Mouse (Mus musculus) lung, embryonic 16.5 days (tissue): Measurements from ENCODE around the gene Mak. TPM values are rescaled to one million over a fixed set of nuclear protein-coding genes. Genes with fewer than 3 reads are reported as not detected.
A peak's percentile ranks its signal among the peaks of the same experiment; 100 is the strongest.

Experiments
- ATAC-seq: fragments of 200-750 bp; cut with Nextera tagmentation; 2 replicates; pipeline ENCODE4 v1.8.0; 2017; ENCODE audit warnings: low read depth, mild to moderate bottlenecking, moderate library complexity
- H3K27ac ChIP-seq: fragments of 300-500 bp; sonication (generic); 2 replicates; pipeline ENCODE4 v1.5.1; 2014; ENCODE audit warnings: mild to moderate bottlenecking, control low read depth, low read length
- H3K27me3 ChIP-seq: fragments of 300-500 bp; sonication (generic); 2 replicates; pipeline ENCODE4 v1.6.1; 2014; ENCODE audit warnings: low read depth, low read length, mixed read lengths; ENCODE audit not compliant: control insufficient read depth, insufficient read depth
- H3K36me3 ChIP-seq: fragments of 300-500 bp; sonication (generic); 2 replicates; pipeline ENCODE4 v1.6.1; 2014; ENCODE audit warnings: low read length; ENCODE audit not compliant: control insufficient read depth, insufficient read depth
- H3K4me1 ChIP-seq: fragments of 300-500 bp; sonication (generic); replicated peaks from 2 replicates; pipeline ENCODE4 v1.6.1; 2014; ENCODE audit warnings: low read length, mixed read lengths; ENCODE audit not compliant: control insufficient read depth, insufficient read depth
- H3K4me2 ChIP-seq: fragments of 300-500 bp; sonication (generic); 2 replicates; pipeline ENCODE4 v1.6.1; 2014; ENCODE audit warnings: low read depth, low read length, control low read depth
- H3K4me3 ChIP-seq: fragments of 300-500 bp; sonication (generic); 2 replicates; pipeline ENCODE4 v1.5.1; 2014; ENCODE audit warnings: mild to moderate bottlenecking, low read length, control low read depth
- H3K9ac ChIP-seq: fragments of 300-500 bp; sonication (generic); 2 replicates; pipeline ENCODE4 v1.6.1; 2014; ENCODE audit warnings: low read length, control low read depth
- H3K9me3 ChIP-seq: fragments of 300-500 bp; sonication (generic); 2 replicates; pipeline ENCODE4 v1.6.1; 2016; ENCODE audit warnings: low read length; ENCODE audit not compliant: control insufficient read depth
- WGBS: fragments of 180-500 bp; shearing (Covaris S2); extraction: QIAGEN DNeasy Blood & Tissue Kit; methylation state at CpG from one replicate; pipeline ENCODE4 v1.1.7; 2014; 5-methylcytosine and 5-hydroxymethylcytosine counted together
- polyA plus RNA-seq: library from polyadenylated mRNA; unstranded; fragments of >200 nt; fragmentation: Nextera tagmentation; extraction: Ambion mirVana; gene quantifications from 2 replicates; pipeline ENCODE4 v1.2.1, GENCODE M21; 2015

Mak gene
- 2.4 and 2.5 TPM in 2 replicates for polyA plus RNA-seq

- peak within 1 kb of the TSS; percentile 50 for H3K9ac ChIP-seq
- WGBS = under 1% methylated on average over 36 of the region's 40 CpGs
These were observed at the start of gene Mak for GRCm38 (mm10) chr13:41079421-41079780. Mak (minus strand) TSS chr13:41079706.

GRCm38 (mm10) chr13:41129061-41129460, 49.6 kb upstream of the Mak start:
- Histone ChIP-seq H3K4me2 (no peak overlapping the region), H3K9me3 (no peaks in the 10 kb centered on the region), H3K36me3 (no peaks in the 10 kb centered on the region), H3K4me1 (no peaks in the 10 kb centered on the region), H3K9ac (no peak overlapping the region), H3K27ac (no peak overlapping the region), H3K27me3 (no peaks in the 10 kb centered on the region), H3K4me3 (no peak overlapping the region)
- ATAC-seq = no peak
- WGBS = 82% methylated on average over 8 of the region's 8 CpGs

More at GRCm38 (mm10) chr13:41079421-41079780, at the start of gene Mak:
- peak; percentile 90 for ATAC-seq
- Histone ChIP-seq H3K4me2 (peak within 1 kb of the TSS; percentile 91), H3K27me3 (peaks cover 10% of the 10 kb centered on the region; the same call in 1 of the 2 replicates), H3K4me3 (peak within 1 kb of the TSS; percentile 49), H3K27ac (no peak within 1 kb of the TSS), H3K4me1 (0 out of 2 replicates have a peak, but pooled peaks cover 4% of the 10 kb centered on the region), H3K9me3 (no peaks in the 10 kb centered on the region), H3K36me3 (no peaks in the 10 kb centered on the region)

- Histone ChIP-seq H3K4me3 (no peak overlapping the region), H3K9ac (no peak overlapping the region), H3K27ac (no peak overlapping the region), H3K4me1 (no peaks in the 10 kb centered on the region), H3K27me3 (no peaks in the 10 kb centered on the region), H3K36me3 (no peaks in the 10 kb centered on the region), H3K9me3 (no peaks in the 10 kb centered on the region), H3K4me2 (no peak overlapping the region)
- WGBS = 84% methylated on average over 8 of the region's 8 CpGs
- no peak for ATAC-seq
These were observed 48.8 kb upstream of the Mak start for GRCm38 (mm10) chr13:41128326-41128725.

GRCm38 (mm10) chr13:41123666-41124225, 44.2 kb upstream of the Mak start:
- no peak overlapping the region for H3K9ac ChIP-seq
- WGBS = 85% methylated on average over 6 of the region's 6 CpGs
- H3K36me3 ChIP-seq = no peaks in the 10 kb centered on the region
- no peak overlapping the region for H3K27ac ChIP-seq
- ATAC-seq = no peak
- H3K4me2 ChIP-seq = no peak overlapping the region
- H3K9me3 ChIP-seq = no peaks in the 10 kb centered on the region
- H3K27me3 ChIP-seq = no peaks in the 10 kb centered on the region
- no peaks in the 10 kb centered on the region for H3K4me1 ChIP-seq
- no peak overlapping the region for H3K4me3 ChIP-seq

- Histone ChIP-seq H3K4me1 (no peaks in the 10 kb centered on the region), H3K27ac (no peak overlapping the region), H3K4me2 (no peak overlapping the region), H3K9ac (no peak overlapping the region), H3K9me3 (no peaks in the 10 kb centered on the region), H3K36me3 (no peaks in the 10 kb centered on the region), H3K4me3 (no peak overlapping the region), H3K27me3 (no peaks in the 10 kb centered on the region; the same call in 1 of the 2 replicates)
- WGBS = 26% methylated on average over 9 of the region's 9 CpGs
- ATAC-seq = no peak
These were observed 39.8 kb upstream of the Mak start for GRCm38 (mm10) chr13:41119152-41119945.

- no peak for ATAC-seq
- H3K36me3 ChIP-seq = no peaks in the 10 kb centered on the region
- no peaks in the 10 kb centered on the region for H3K4me1 ChIP-seq
- WGBS = 26% methylated on average over 14 of the region's 14 CpGs
- H3K4me2 ChIP-seq = peak within 1 kb of the TSS; percentile 51
- H3K9ac ChIP-seq = no peak within 1 kb of the TSS
- peak within 1 kb of the TSS; percentile 29 for H3K4me3 ChIP-seq
- peaks cover 5% of the 10 kb centered on the region; the same call in 1 of the 2 replicates for H3K27me3 ChIP-seq
- H3K9me3 ChIP-seq = no peaks in the 10 kb centered on the region
- no peak within 1 kb of the TSS for H3K27ac ChIP-seq
These were observed 34.4 kb upstream of the Mak start, which contains the start of gene Sycp2l for GRCm38 (mm10) chr13:41113940-41114339. Sycp2l (plus strand) TSS chr13:41114307.

GRCm38 (mm10) chr13:41110935-41111334, 31.4 kb upstream of the Mak start, which contains the start of gene Gcm2:
Gcm2 (minus strand) TSS chr13:41111035.
- WGBS = 86% methylated on average over 2 of the region's 3 CpGs
- no peaks in the 10 kb centered on the region for H3K9me3 ChIP-seq
- no peak within 1 kb of the TSS for H3K4me3 ChIP-seq
- no peaks in the 10 kb centered on the region for H3K36me3 ChIP-seq
- ATAC-seq = no peak
- no peak within 1 kb of the TSS for H3K9ac ChIP-seq
- no peak within 1 kb of the TSS for H3K27ac ChIP-seq
- peaks cover 5% of the 10 kb centered on the region; the same call in 1 of the 2 replicates for H3K27me3 ChIP-seq
- H3K4me2 ChIP-seq = no peak within 1 kb of the TSS
- no peaks in the 10 kb centered on the region for H3K4me1 ChIP-seq

GRCm38 (mm10) chr13:41105541-41105940, 26.0 kb upstream of the Mak start:
- WGBS = 92% methylated on average over 13 of the region's 13 CpGs
- H3K27me3 ChIP-seq = no peaks in the 10 kb centered on the region
- H3K4me1 ChIP-seq = no peaks in the 10 kb centered on the region
- no peak overlapping the region for H3K4me2 ChIP-seq
- H3K27ac ChIP-seq = no peak overlapping the region
- ATAC-seq = no peak
- H3K36me3 ChIP-seq = no peaks in the 10 kb centered on the region
- no peak overlapping the region for H3K4me3 ChIP-seq
- H3K9ac ChIP-seq = no peak overlapping the region
- no peaks in the 10 kb centered on the region for H3K9me3 ChIP-seq

- Histone ChIP-seq H3K9me3 (no peaks in the 10 kb centered on the region), H3K4me2 (no peak overlapping the region), H3K36me3 (no peaks in the 10 kb centered on the region), H3K27ac (no peak overlapping the region), H3K9ac (no peak overlapping the region), H3K4me1 (no peaks in the 10 kb centered on the region), H3K27me3 (no peaks in the 10 kb centered on the region), H3K4me3 (no peak overlapping the region)
- ATAC-seq = no peak
- WGBS = 68% methylated on average over 12 of the region's 12 CpGs
These were observed 24.5 kb upstream of the Mak start for GRCm38 (mm10) chr13:41103841-41104525.
